Mouse (Mus musculus) spleen, postnatal 14 days (tissue): ENCODE data around the gene Med16.

Source experiments
- DNase-seq, 2 experiments: peaks; one replicate each; pipeline ENCODE4 v3.0.0; 2021 to 2022; ENCODE audit warnings: low spot score in 2 of 2

The Med16 gene

GRCm38 (mm10) chr10:79917532-79918100 is 8.9 kb upstream of the Med16 start:
- no peak for DNase-seq

- peak; percentile 79 to 88 for DNase-seq
Measured at GRCm38 (mm10) chr10:79916808-79917531, 8.2 kb upstream of the Med16 start, which contains the start of gene Kiss1r. Gene Kiss1r (plus strand): TSS chr10:79916971.

GRCm38 (mm10) chr10:79916081-79916480 is 7.4 kb upstream of the Med16 start:
- no peak for DNase-seq

GRCm38 (mm10) chr10:79914948-79915596 is 6.3 kb upstream of the Med16 start:
- DNase-seq: no peak

- no peak for DNase-seq
Measured at GRCm38 (mm10) chr10:79914131-79914947, 5.6 kb upstream of the Med16 start.

GRCm38 (mm10) chr10:79912412-79912811 is 3.7 kb upstream of the Med16 start:
- DNase-seq: no peak

- DNase-seq: no peak
Measured at GRCm38 (mm10) chr10:79910556-79910955, 1.8 kb upstream of the Med16 start, which contains the start of gene Gm26602. Gene Gm26602 (plus strand): TSS chr10:79910856.

- DNase-seq: no peak
Measured at GRCm38 (mm10) chr10:79909092-79909922, 584 bp upstream of the Med16 start.

- DNase-seq: no peak
Measured at GRCm38 (mm10) chr10:79907415-79907814, 1.3 kb downstream of the Med16 start.

- no peak for DNase-seq
Measured at GRCm38 (mm10) chr10:79906712-79907111, 2.0 kb downstream of the Med16 start.

- DNase-seq: no peak
Measured at GRCm38 (mm10) chr10:79900951-79901410, 7.7 kb downstream of the Med16 start.

GRCm38 (mm10) chr10:79897316-79898245 is 11.1 kb downstream of the Med16 start:
- DNase-seq: no peak

GRCm38 (mm10) chr10:79896814-79897213 is 11.9 kb downstream of the Med16 start:
- DNase-seq: no peak

GRCm38 (mm10) chr10:79896306-79896705 is 12.4 kb downstream of the Med16 start:
- no peak for DNase-seq

GRCm38 (mm10) chr10:79892451-79893118 is 16.1 kb downstream of the Med16 start:
- peak; percentile 67 to 82 for DNase-seq

GRCm38 (mm10) chr10:79890670-79891069 is 18.1 kb downstream of the Med16 start, which contains the start of gene Cfd:
Gene Cfd (plus strand): TSS chr10:79890853.
- DNase-seq: no peak

GRCm38 (mm10) chr10:79889386-79889785 is 19.3 kb downstream of the Med16 start:
- DNase-seq: no peak

GRCm38 (mm10) chr10:79886611-79887010 is 22.1 kb downstream of the Med16 start:
- DNase-seq: no peak

GRCm38 (mm10) chr10:79886054-79886453 is 22.7 kb downstream of the Med16 start, which contains the start of gene Elane:
Gene Elane (plus strand): TSS chr10:79886247.
- DNase-seq: no peak
